Mouse (Mus musculus) limb, embryonic 14.5 days (tissue): ENCODE results near the gene Gm49368. TPM values are rescaled to one million over a fixed set of nuclear protein-coding genes. Genes with fewer than 3 reads are reported as not detected.

Experiments used
- ATAC-seq: fragments of 200-750 bp; cut with Nextera tagmentation; 2 replicates; pipeline ENCODE4 v1.8.0; 2017; ENCODE audit warnings: low read depth, moderate number of reproducible peaks, moderate TSS enrichment; ENCODE audit not compliant: low FRiP score
- DNase-seq: peaks from one replicate; pipeline ENCODE4 v3.0.0-alpha.2; 2015; ENCODE audit warnings: low spot score
- H3K27ac ChIP-seq: fragments of 300-500 bp; sonication (generic); replicated peaks from 2 replicates; pipeline ENCODE4 v1.5.1; 2014; ENCODE audit warnings: low read depth, mild to moderate bottlenecking, low read length, moderate library complexity, mixed read lengths
- H3K27me3 ChIP-seq: fragments of 300-500 bp; sonication (generic); 2 replicates; pipeline ENCODE4 v1.6.1; 2014; ENCODE audit warnings: low read length, mixed read lengths; ENCODE audit not compliant: control insufficient read depth, insufficient read depth
- H3K36me3 ChIP-seq: fragments of 300-500 bp; sonication (generic); 2 replicates; pipeline ENCODE4 v1.6.1; 2014; ENCODE audit warnings: mild to moderate bottlenecking, low read length, moderate library complexity, mixed read lengths; ENCODE audit not compliant: control insufficient read depth, insufficient read depth
- H3K4me1 ChIP-seq: fragments of 300-500 bp; sonication (generic); 2 replicates; pipeline ENCODE4 v1.6.1; 2014; ENCODE audit warnings: antibody characterized with exemption, low read length, mixed read lengths; ENCODE audit not compliant: control insufficient read depth, insufficient read depth
- H3K4me2 ChIP-seq: fragments of 300-500 bp; sonication (generic); replicated peaks from 2 replicates; pipeline ENCODE4 v1.6.1; 2014; ENCODE audit warnings: low read depth, mild to moderate bottlenecking, low read length, moderate library complexity; ENCODE audit not compliant: severe bottlenecking
- H3K4me3 ChIP-seq: fragments of 300-500 bp; sonication (generic); replicated peaks from 2 replicates; pipeline ENCODE4 v1.5.1; 2014; ENCODE audit warnings: low read length
- H3K9ac ChIP-seq: fragments of 300-500 bp; sonication (generic); 2 replicates; pipeline ENCODE4 v1.6.1; 2014; ENCODE audit warnings: mild to moderate bottlenecking, low read depth, low read length, moderate library complexity; ENCODE audit not compliant: severe bottlenecking
- H3K9me3 ChIP-seq: fragments of 300-500 bp; sonication (generic); 2 replicates; pipeline ENCODE4 v1.6.1; 2016; ENCODE audit warnings: low read length; ENCODE audit not compliant: control insufficient read depth
- POLR2A ChIP-seq: fragments of 200-500 bp; IDR thresholded peaks from 2 replicates; pipeline ENCODE4 v1.8.0; 2012; ENCODE audit warnings: inconsistent platforms, mild to moderate bottlenecking, moderate library complexity, borderline replicate concordance; ENCODE audit not compliant: insufficient read depth, insufficient read length; ENCODE audit errors: extremely low read depth
- WGBS: fragments of 180-500 bp; shearing (Covaris S2); extraction: QIAGEN DNeasy Blood & Tissue Kit; methylation state at CpG from one replicate; pipeline ENCODE4 v1.1.7; 2014; 5-methylcytosine and 5-hydroxymethylcytosine counted together
- polyA plus RNA-seq, 2 experiments: library from polyadenylated mRNA; depleted of rRNA in 1 of 2; stranded (reverse) in 1 of 2; unstranded in 1 of 2; fragments of >200 nt; fragmentation: Nextera tagmentation in 1 of 2; extraction: Ambion mirVana in 1 of 2; gene quantifications; 2 replicates each; pipeline versions ENCODE4 v1.2.1 to v1.2.3; 2012 to 2014

The Gm49368 gene
- polyA plus RNA-seq, 2 experiments, result 0.01 TPM; not detected in 1

DNA sequence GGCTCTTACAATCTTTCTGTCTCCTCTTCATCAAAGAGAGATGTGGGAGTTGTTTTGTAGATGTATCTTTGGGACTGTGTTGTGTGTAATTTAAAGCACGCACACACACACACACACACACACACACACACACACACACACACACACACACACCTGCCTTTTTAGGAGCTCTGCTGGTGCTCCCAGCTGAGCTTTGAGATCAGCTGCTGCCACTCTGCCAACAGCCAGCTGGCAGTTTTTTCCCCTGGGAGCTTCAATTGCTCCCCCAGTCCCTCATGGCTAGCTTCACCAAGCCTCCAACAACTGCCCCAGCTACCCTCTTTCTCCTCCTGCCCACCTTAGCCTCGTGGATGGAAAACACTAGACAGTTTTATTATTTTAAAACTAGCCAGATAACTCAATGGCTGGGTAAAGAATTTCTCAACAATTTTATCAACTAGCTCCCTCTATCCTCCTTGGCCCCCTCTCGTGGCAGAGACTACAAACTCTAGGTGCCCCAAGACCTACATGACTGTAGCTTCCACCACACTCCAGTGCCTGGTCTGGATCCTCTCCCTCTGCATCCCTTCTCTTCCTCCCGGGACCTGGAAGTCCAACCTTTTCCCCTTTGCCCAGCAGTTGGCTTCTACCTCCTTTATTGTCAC lies 18.2 kb upstream of the Gm49368 start:
- no peak for DNase-seq
- H3K27ac ChIP-seq, result no peak overlapping the region
- TF ChIP-seq POLR2A, result no peak
- no peak overlapping the region for H3K4me2 ChIP-seq
- H3K27me3 ChIP-seq, result no peaks in the 10 kb centered on the region
- H3K4me1 ChIP-seq, result no peaks in the 10 kb centered on the region
- WGBS, result 59% methylated on average over 4 of the region's 4 CpGs
- ATAC-seq, result no peak
- no peaks in the 10 kb centered on the region for H3K36me3 ChIP-seq
- H3K9ac ChIP-seq, result no peak overlapping the region
- no peak overlapping the region for H3K4me3 ChIP-seq
- H3K9me3 ChIP-seq, result no peaks in the 10 kb centered on the region

DNA sequence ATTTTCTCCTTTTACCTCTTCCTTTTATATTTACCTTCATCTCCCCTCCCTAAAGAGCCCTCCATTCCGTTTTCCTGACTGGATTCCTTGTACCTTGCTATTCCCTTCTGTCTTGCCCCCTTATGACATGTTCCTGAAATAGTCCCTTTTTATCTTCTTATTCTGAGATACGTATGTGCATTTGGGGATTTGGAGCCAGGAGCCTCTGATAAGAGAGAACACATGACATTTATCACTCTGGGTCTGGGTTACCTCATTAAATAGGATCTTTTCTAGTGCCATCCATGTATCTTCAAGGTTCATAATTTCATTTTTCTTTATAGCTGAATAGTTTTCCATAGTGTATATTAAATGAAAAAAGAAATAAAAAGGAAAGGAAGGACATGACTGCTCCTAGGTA lies 16.8 kb upstream of the Gm49368 start:
- no peak overlapping the region for H3K9ac ChIP-seq
- no peak overlapping the region for H3K4me3 ChIP-seq
- no peak for ATAC-seq
- H3K4me2 ChIP-seq, result no peak overlapping the region
- no peaks in the 10 kb centered on the region for H3K4me1 ChIP-seq
- no peak for DNase-seq
- H3K27me3 ChIP-seq, result no peaks in the 10 kb centered on the region
- no peaks in the 10 kb centered on the region for H3K36me3 ChIP-seq
- no peak for TF ChIP-seq POLR2A
- no peak overlapping the region for H3K27ac ChIP-seq
- WGBS, result 66% methylated on average over 2 of the region's 2 CpGs
- H3K9me3 ChIP-seq, result no peaks in the 10 kb centered on the region

GRCm38 (mm10) chr7:128048819-128049218 lies 13.7 kb upstream of the Gm49368 start:
- Histone ChIP-seq H3K4me1 (no peaks in the 10 kb centered on the region), H3K27me3 (no peaks in the 10 kb centered on the region), H3K9me3 (no peaks in the 10 kb centered on the region), H3K36me3 (no peaks in the 10 kb centered on the region), H3K4me2 (no peak overlapping the region), H3K27ac (no peak overlapping the region), H3K4me3 (no peak overlapping the region), H3K9ac (no peak overlapping the region)
- no peak for TF ChIP-seq POLR2A
- 90% methylated on average over 4 of the region's 4 CpGs for WGBS
- DNase-seq (no peak), ATAC-seq (no peak)

DNA sequence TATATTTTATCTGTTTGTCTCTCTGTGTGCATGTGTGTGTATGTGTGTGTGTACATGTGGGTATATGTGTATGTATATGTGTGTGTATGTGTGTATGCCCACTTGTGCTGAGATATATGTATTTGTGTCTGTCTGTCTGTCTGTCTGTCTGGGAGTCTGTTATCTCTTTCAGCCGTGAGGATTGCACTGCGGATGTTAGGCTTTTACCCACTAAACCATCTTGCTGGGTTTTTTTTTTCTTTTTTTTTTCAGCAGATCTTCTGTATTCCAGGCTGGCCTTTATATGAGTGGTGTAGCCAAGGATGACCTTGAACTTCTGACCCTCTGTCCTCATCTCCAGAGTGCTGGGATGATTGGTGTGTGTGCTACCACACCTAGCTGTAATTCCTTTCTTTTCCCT lies 13.2 kb upstream of the Gm49368 start:
- Histone ChIP-seq H3K36me3 (no peaks in the 10 kb centered on the region), H3K9me3 (no peaks in the 10 kb centered on the region), H3K4me2 (no peak overlapping the region), H3K4me3 (no peak overlapping the region), H3K9ac (no peak overlapping the region), H3K27me3 (no peaks in the 10 kb centered on the region), H3K27ac (no peak overlapping the region), H3K4me1 (no peaks in the 10 kb centered on the region)
- 93% methylated on average over 2 of the region's 2 CpGs for WGBS
- TF ChIP-seq POLR2A, result no peak
- ATAC-seq (no peak), DNase-seq (no peak)

- TF ChIP-seq POLR2A, result no peak
- H3K9me3 ChIP-seq, result no peaks in the 10 kb centered on the region
- H3K27ac ChIP-seq, result no peak overlapping the region
- 56% methylated on average over 4 of the region's 4 CpGs for WGBS
- H3K4me2 ChIP-seq, result no peak overlapping the region
- H3K4me3 ChIP-seq, result no peak overlapping the region
- H3K9ac ChIP-seq, result no peak overlapping the region
- DNase-seq (no peak), ATAC-seq (no peak)
- no peaks in the 10 kb centered on the region for H3K36me3 ChIP-seq
- no peaks in the 10 kb centered on the region for H3K4me1 ChIP-seq
- no peaks in the 10 kb centered on the region for H3K27me3 ChIP-seq
Measured at GRCm38 (mm10) chr7:128050739-128051138, 11.7 kb upstream of the Gm49368 start.
